ENCODE assay signal across 22 mouse cellular contexts in the genomic region with DNA sequence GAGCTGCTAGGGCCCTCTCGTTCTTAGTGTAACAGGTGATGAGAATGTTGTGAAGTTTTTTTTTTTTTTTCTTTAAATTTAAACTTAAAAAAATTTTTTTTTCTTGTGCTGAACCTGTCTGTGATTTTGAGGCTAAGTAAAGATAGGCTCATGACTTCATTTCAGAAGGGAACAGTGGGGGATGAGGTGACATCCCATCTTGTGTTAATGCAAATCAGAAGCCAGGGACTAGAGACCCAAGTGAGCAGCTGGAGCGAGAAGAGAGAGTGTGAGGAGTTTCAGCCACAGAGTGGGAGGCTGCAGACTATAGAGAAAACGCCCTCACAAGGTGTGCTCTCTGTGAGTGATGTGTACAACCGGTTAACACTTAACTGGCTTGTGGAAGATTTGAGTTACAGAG. TPM values are rescaled to one million over a fixed set of nuclear protein-coding genes. Genes with fewer than 3 reads are reported as not detected.
DNase-seq lines count a peak whose midpoint lies in the region.
"Had no signal": no experiment of that assay in that cellular context is flagged by ENCODE, and none has a peak within 500 bp of the region (broad histone marks: within the 10 kb centered on the region; RNA-seq: fewer than 3 reads in every experiment).

No protein-coding gene starts in this region.

- H3K27me3 ChIP-seq in splenic B cell, adult 2 months (ENCODE audit: control insufficient read depth, insufficient read depth, low read length, poor library complexity, severe bottlenecking) = no peaks in the 10 kb centered on the region
- H3K27me3 ChIP-seq: embryonic facial prominence, embryonic 13.5 days; embryonic facial prominence, embryonic 15.5 days; forebrain, embryonic 12.5 days; Patski had no signal

- peak; percentile 6 for DNase-seq in cerebellum, adult 9-10 months
- DNase-seq in cerebellum, postnatal 36 days = no peak
- DNase-seq in A20 (ENCODE audit: low read depth, low spot score) = peak; percentile 66
- DNase-seq in brain, adult 2 months (ENCODE audit: low read depth, low spot score) = peak; percentile 55
- DNase-seq in splenic B cell, adult 2 months (ENCODE audit: low read depth, low spot score) = peak; percentile 9
- DNase-seq in adrenal gland, adult 18-20 months (ENCODE audit: low spot score in 2 of 2) = no peak
- DNase-seq in gastrocnemius, adult 18-20 months (ENCODE audit: low spot score) = no peak
- no peak for DNase-seq in kidney, postnatal 14 days
- DNase-seq: adrenal gland, adult 2 months; adrenal gland, postnatal 10 days; adrenal gland, postnatal 25 days; cerebellum, adult 11 months; cerebellum, adult 18-20 months; cerebellum, adult 8-10 months; cerebellum, postnatal 10 days; cerebellum, postnatal 25 days; embryo, embryonic 11 days had no signal

- no peaks in the 10 kb centered on the region for H3K36me3 ChIP-seq in splenic B cell, adult 2 months (ENCODE audit: control insufficient read depth, insufficient read depth, low read length, poor library complexity, severe bottlenecking)
- H3K36me3 ChIP-seq: embryonic facial prominence, embryonic 13.5 days; embryonic facial prominence, embryonic 15.5 days; forebrain, embryonic 10.5 days; forebrain, embryonic 12.5 days had no signal

RNA-seq across cellular contexts. Expression of a gene that starts 2.0 kb away (rescaled TPM):
- total RNA-seq in adrenal gland, adult 18-20 months (2021) = 10 to 100 TPM; 25.5 to 32.4 TPM
- 10 to 100 TPM; 18.4 to 19.9 TPM for total RNA-seq in gastrocnemius, adult 18-20 months (2021)

Comparison
In these comparisons a context has a peak if more than half of its experiments do, and no peak if none do; other contexts are left out.
1. DNase-seq: peak in cerebellum, adult 9-10 months (single experiment), A20 (single experiment), brain, adult 2 months (single experiment) and splenic B cell, adult 2 months (single experiment); none in cerebellum, postnatal 36 days (0 of 2), adrenal gland, adult 18-20 months (0 of 2), gastrocnemius, adult 18-20 months (single experiment) and kidney, postnatal 14 days (single experiment).